Mouse (Mus musculus): Measurements from ENCODE around the gene Ncr1.
"Not testable (repeated sequence)": the region's sequence is repeated elsewhere in the genome, so short reads cannot be mapped to it uniquely, and the experiment has no call there.

The Ncr1 gene

DNA sequence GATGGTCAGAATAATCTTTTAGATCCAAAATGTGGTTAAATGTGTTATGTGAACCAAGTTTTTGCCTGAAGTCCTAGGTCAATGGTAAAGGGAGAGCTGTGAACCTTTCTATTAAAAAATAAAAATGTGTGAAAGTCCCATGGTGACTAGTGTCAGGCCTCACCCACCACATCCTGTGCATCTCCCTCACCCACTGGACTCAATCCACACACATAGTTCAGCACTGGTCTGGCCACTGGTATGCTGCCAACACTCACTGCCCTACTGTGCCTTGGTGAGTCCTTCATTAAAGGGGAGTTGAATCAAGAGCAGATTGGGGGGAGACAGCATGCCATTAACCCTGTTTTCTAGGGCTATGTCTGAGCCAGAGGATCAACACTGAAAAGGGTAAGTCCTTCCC is at the start of gene Ncr1:
Gene Ncr1 (plus strand): TSS at position 216 of the 400 bp plus-strand sequence.
- no peak for DNase-seq

DNA sequence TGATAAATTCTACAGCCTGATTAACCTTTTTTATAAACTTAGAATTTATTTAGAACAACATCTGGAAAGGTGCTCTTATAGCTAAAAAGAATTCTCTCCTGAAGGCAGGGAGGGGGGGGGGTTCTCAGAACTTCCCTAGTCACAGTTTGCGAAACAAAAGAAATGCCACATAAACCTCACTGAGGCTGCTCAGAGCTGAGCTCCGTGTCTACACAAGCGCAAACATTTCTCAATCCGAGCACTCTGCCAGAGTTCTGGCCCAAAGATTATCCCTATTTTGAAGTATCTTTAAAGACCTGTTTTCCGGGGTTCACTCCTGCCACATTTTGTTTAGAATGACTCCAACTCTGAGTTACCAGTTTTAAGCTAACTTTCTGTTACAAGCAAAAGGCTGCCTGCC is 44.9 kb upstream of the Ncr1 start:
- no peak for DNase-seq

DNA sequence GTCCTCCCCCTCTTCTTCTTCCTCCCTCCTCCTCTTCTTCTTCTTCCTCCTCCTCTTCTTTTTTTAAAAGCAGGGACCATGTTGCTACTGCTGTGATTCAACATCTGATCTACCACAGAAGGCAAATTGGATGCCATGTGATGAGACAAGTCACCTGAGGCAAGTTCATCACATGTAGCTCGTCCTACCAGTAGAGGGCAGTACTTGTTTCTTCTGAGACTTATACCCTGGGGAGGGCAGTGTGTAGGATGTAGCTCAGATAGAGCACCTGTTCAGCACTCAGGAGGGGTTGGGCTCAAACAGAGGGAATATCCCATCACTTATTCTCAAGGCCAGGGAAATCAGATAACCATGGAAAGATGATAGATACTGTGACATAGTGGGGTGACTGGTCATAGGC is 40.3 kb upstream of the Ncr1 start:
- DNase-seq: no peak

DNA sequence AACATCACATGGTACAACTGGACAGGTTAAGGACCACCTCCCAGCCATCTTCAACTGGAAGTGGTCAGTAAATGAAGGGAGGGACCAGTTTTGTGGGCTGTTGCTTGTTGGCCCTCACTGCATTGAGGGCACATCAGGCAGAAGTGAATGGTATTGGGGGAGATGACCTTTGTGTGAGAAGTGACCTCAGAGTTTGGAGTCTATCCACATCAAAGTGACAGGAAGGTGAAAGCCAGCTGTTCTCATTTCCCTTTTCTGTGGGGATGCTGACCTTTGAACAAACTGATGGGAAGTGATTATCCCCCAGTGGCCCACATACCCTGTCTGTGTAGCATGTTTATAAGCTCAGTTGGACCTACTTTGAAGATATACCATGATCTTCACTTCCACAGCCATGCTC is 37.4 kb upstream of the Ncr1 start:
- DNase-seq: no peak

DNA sequence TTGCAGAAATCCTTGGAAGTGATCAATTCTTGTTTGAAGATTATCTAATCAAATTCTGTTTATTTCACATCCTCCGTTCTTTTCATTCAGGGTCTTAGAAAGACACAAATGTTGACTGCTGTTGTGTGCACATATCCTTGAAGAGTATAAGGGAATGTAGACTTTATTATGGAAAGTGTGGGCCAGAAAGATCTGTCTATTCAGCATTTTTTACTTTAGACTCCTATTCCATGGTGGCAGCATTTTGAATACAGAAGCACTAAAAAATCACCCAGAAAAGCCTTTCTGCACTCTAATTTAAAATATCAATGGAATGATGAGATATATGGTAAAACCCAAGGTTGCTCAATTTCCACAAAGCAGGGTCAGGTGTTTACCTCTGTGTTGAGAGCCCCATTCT is 34.1 kb upstream of the Ncr1 start:
- no peak for DNase-seq

DNA sequence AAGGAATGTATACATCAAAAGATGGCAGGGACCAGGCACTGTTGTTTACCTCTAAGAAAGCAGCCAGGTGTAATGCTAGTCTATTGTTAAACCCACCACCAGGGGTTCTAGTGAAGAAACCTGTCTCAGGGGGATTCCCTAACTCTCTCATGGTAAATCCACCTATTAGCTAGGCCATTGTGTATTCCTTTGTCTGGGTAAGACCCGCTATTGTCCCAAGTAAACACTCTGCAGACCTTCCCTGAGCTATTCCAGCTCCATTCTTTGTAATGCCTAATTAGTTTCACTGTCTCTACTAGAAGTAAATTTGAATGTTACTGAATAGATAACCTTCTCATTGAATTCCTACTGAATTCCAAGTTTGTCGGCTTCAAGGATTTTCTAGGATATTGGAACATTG is 24.4 kb upstream of the Ncr1 start:
- DNase-seq: not testable (repeated sequence)

DNA sequence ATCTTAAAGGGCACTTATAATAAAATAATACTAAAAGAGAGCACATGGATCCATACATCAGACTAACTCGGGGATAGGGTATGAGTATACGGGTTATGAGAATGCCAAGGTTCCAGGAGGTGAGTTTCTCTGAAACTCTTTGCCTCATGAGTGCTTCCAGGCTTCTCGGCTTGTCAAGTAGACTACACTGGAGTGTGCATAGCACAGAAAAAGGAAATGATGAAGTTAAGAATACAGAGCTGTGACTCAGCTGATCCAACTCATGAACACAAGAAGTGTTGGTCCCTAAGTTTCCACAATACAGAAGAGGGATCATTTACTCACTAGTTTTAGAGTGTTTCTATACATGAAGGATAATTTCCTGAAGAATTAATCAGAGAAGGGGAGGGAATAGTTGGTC is 24.0 kb upstream of the Ncr1 start:
- not testable (repeated sequence) for DNase-seq

DNA sequence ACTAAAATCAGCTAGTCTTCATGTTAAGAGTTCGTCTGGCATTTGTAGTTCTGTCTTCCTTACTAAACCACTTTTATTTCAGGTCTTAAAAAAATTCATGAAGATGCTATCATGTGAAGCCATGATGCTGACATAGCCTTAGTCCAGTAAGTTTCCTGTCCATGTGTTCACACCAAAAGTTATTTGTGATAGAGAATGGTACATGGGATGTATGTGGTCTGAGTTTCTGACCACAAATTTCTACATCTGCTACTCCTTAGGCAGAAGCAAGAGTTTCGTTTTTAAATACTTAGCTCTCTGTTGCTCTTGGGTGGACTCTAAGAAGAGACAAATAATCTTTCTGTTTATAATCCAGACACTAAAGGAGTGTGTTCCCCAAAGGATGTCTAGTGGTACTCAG is 14.2 kb upstream of the Ncr1 start:
- DNase-seq: no peak

DNA sequence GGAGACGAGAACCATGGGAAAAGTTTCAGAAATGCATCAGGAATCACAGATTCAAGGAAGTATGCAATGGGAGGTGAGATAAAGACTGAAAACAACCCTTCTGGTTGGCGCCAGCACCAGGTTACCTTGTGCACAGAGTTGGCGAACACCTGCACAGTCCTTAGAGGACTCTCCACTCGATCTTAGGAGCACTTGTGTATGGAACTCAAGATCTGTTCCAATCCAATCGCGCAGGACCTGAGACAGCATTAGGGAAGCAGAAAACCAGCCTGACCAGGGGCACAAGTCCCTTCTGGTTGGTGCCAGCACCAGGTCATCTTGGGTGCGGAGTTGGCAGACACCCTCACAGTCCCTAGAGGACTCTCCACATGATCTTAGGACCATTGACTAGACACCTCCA is 36.0 kb downstream of the Ncr1 start:
- DNase-seq: peak in 1 of 2 experiments; percentile 25
